Mouse (Mus musculus): ENCODE data around the gene Dgkg. TPM values are rescaled to one million over a fixed set of nuclear protein-coding genes. Genes with fewer than 3 reads are reported as not detected.
A peak's percentile ranks its signal among the peaks of the same experiment; 100 is the strongest.

Gene Dgkg
- polyA plus RNA-seq, 1 experiment: 2.3 TPM

GRCm38 (mm10) chr16:22439499-22440177 lies 217.4 kb downstream of the Dgkg start, which contains the start of gene Etv5:
TSS of gene Etv5 (minus strand) at chr16:22439719.
- H3K4me3 ChIP-seq (ENCODE audit: insufficient read depth, low read length): peak within 1 kb of the TSS; percentile 85
- no peak for TF ChIP-seq CTCF (IDR thresholded peaks at IDR 0.05; ENCODE audit: low read depth, low read length)
- no peak for TF ChIP-seq POLR2A (IDR thresholded peaks at IDR 0.05; ENCODE audit: borderline replicate concordance, low read depth, low read length)
- peak within 1 kb of the TSS; percentile 63 for H3K27ac ChIP-seq (ENCODE audit: insufficient read depth, low read depth, low read length)
- peaks cover 40% of the 10 kb centered on the region for H3K4me1 ChIP-seq (ENCODE audit: control insufficient read depth, insufficient read depth, low read length)

- peaks cover 32% of the 10 kb centered on the region for H3K4me1 ChIP-seq (ENCODE audit: control insufficient read depth, insufficient read depth, low read length)
- TF ChIP-seq POLR2A (IDR thresholded peaks at IDR 0.05; ENCODE audit: borderline replicate concordance, low read depth, low read length) (no peak), CTCF (IDR thresholded peaks at IDR 0.05; ENCODE audit: low read depth, low read length) (no peak)
- peak overlapping the region; percentile 22; the same call in 1 of the 2 replicates for H3K27ac ChIP-seq (ENCODE audit: insufficient read depth, low read depth, low read length)
- peak overlapping the region; percentile 85 for H3K4me3 ChIP-seq (ENCODE audit: insufficient read depth, low read length)
Measured at GRCm38 (mm10) chr16:22438441-22439373, 218.3 kb downstream of the Dgkg start.

- H3K4me1 ChIP-seq (ENCODE audit: control insufficient read depth, insufficient read depth, low read length): peaks cover 18% of the 10 kb centered on the region
- TF ChIP-seq CTCF (IDR thresholded peaks at IDR 0.05; ENCODE audit: low read depth, low read length) (no peak), POLR2A (IDR thresholded peaks at IDR 0.05; ENCODE audit: borderline replicate concordance, low read depth, low read length) (no peak)
- H3K4me3 ChIP-seq (ENCODE audit: insufficient read depth, low read length): no peak overlapping the region
- peak overlapping the region; percentile 18; the same call in 1 of the 2 replicates for H3K27ac ChIP-seq (ENCODE audit: insufficient read depth, low read depth, low read length)
Measured at GRCm38 (mm10) chr16:22436106-22436505, 220.9 kb downstream of the Dgkg start.

GRCm38 (mm10) chr16:22434530-22434929 lies 222.5 kb downstream of the Dgkg start:
- Histone ChIP-seq H3K4me1 (ENCODE audit: control insufficient read depth, insufficient read depth, low read length) (peaks cover 9% of the 10 kb centered on the region), H3K4me3 (ENCODE audit: insufficient read depth, low read length) (no peak overlapping the region), H3K27ac (ENCODE audit: insufficient read depth, low read depth, low read length) (no peak overlapping the region)
- no peak for TF ChIP-seq CTCF (IDR thresholded peaks at IDR 0.05; ENCODE audit: low read depth, low read length)
- TF ChIP-seq POLR2A (IDR thresholded peaks at IDR 0.05; ENCODE audit: borderline replicate concordance, low read depth, low read length): no peak

- H3K27ac ChIP-seq (ENCODE audit: insufficient read depth, low read depth, low read length): no peak overlapping the region
- TF ChIP-seq POLR2A (IDR thresholded peaks at IDR 0.05; ENCODE audit: borderline replicate concordance, low read depth, low read length): no peak
- TF ChIP-seq CTCF (IDR thresholded peaks at IDR 0.05; ENCODE audit: low read depth, low read length): no peak
- peaks cover 9% of the 10 kb centered on the region for H3K4me1 ChIP-seq (ENCODE audit: control insufficient read depth, insufficient read depth, low read length)
- H3K4me3 ChIP-seq (ENCODE audit: insufficient read depth, low read length): no peak overlapping the region
Measured at GRCm38 (mm10) chr16:22433944-22434343, 223.1 kb downstream of the Dgkg start.

- Histone ChIP-seq H3K27ac (ENCODE audit: insufficient read depth, low read depth, low read length) (no peak overlapping the region), H3K4me3 (ENCODE audit: insufficient read depth, low read length) (no peak overlapping the region), H3K4me1 (ENCODE audit: control insufficient read depth, insufficient read depth, low read length) (peaks cover 9% of the 10 kb centered on the region)
- no peak for TF ChIP-seq CTCF (IDR thresholded peaks at IDR 0.05; ENCODE audit: low read depth, low read length)
- TF ChIP-seq POLR2A (IDR thresholded peaks at IDR 0.05; ENCODE audit: borderline replicate concordance, low read depth, low read length): no peak
Measured at GRCm38 (mm10) chr16:22431773-22432172, 225.2 kb downstream of the Dgkg start.

GRCm38 (mm10) chr16:22431335-22431734 lies 225.7 kb downstream of the Dgkg start:
- H3K4me1 ChIP-seq (ENCODE audit: control insufficient read depth, insufficient read depth, low read length): peaks cover 8% of the 10 kb centered on the region
- TF ChIP-seq CTCF (IDR thresholded peaks at IDR 0.05; ENCODE audit: low read depth, low read length) (no peak), POLR2A (IDR thresholded peaks at IDR 0.05; ENCODE audit: borderline replicate concordance, low read depth, low read length) (no peak)
- H3K4me3 ChIP-seq (ENCODE audit: insufficient read depth, low read length): no peak overlapping the region
- H3K27ac ChIP-seq (ENCODE audit: insufficient read depth, low read depth, low read length): no peak overlapping the region

- Histone ChIP-seq H3K4me3 (ENCODE audit: insufficient read depth, low read length) (no peak overlapping the region), H3K4me1 (ENCODE audit: control insufficient read depth, insufficient read depth, low read length) (peaks cover 3% of the 10 kb centered on the region; the same call in 1 of the 2 replicates), H3K27ac (ENCODE audit: insufficient read depth, low read depth, low read length) (no peak overlapping the region)
- TF ChIP-seq CTCF (IDR thresholded peaks at IDR 0.05; ENCODE audit: low read depth, low read length) (no peak), POLR2A (IDR thresholded peaks at IDR 0.05; ENCODE audit: borderline replicate concordance, low read depth, low read length) (no peak)
Measured at GRCm38 (mm10) chr16:22430211-22430951, 226.6 kb downstream of the Dgkg start.

GRCm38 (mm10) chr16:22429377-22429776 lies 227.6 kb downstream of the Dgkg start:
- no peak for TF ChIP-seq POLR2A (IDR thresholded peaks at IDR 0.05; ENCODE audit: borderline replicate concordance, low read depth, low read length)
- no peak for TF ChIP-seq CTCF (IDR thresholded peaks at IDR 0.05; ENCODE audit: low read depth, low read length)
- Histone ChIP-seq H3K27ac (ENCODE audit: insufficient read depth, low read depth, low read length) (no peak overlapping the region), H3K4me1 (ENCODE audit: control insufficient read depth, insufficient read depth, low read length) (peaks cover 3% of the 10 kb centered on the region; the same call in 1 of the 2 replicates), H3K4me3 (ENCODE audit: insufficient read depth, low read length) (no peak overlapping the region)
